Mouse (Mus musculus) embryo, embryonic 11.5 days (tissue): ENCODE measurements around the gene Plcb2.

Experiments used
- DNase-seq: peaks from one replicate; pipeline ENCODE4 v3.0.0-alpha.2; 2012; ENCODE audit warnings: low read depth, low spot score

The Plcb2 gene

GRCm38 (mm10) chr2:118685088-118685487 lies 43.1 kb downstream of the Plcb2 start:
- no peak for DNase-seq

GRCm38 (mm10) chr2:118682544-118683260 lies 45.5 kb downstream of the Plcb2 start:
- no peak for DNase-seq

GRCm38 (mm10) chr2:118680926-118681325 lies 47.3 kb downstream of the Plcb2 start:
- DNase-seq: no peak

GRCm38 (mm10) chr2:118679577-118679976 lies 48.7 kb downstream of the Plcb2 start:
- no peak for DNase-seq

GRCm38 (mm10) chr2:118677817-118678216 lies 50.4 kb downstream of the Plcb2 start:
- DNase-seq: no peak

GRCm38 (mm10) chr2:118676839-118677741 lies 51.1 kb downstream of the Plcb2 start:
- no peak for DNase-seq

- no peak for DNase-seq
Measured at GRCm38 (mm10) chr2:118674500-118674899, 53.7 kb downstream of the Plcb2 start.

- DNase-seq: no peak
Measured at GRCm38 (mm10) chr2:118673686-118674465, 54.4 kb downstream of the Plcb2 start.

GRCm38 (mm10) chr2:118671728-118672127 lies 56.5 kb downstream of the Plcb2 start:
- no peak for DNase-seq

GRCm38 (mm10) chr2:118669785-118670184 lies 58.5 kb downstream of the Plcb2 start:
- no peak for DNase-seq

GRCm38 (mm10) chr2:118669245-118669644 lies 59.0 kb downstream of the Plcb2 start:
- no peak for DNase-seq

- DNase-seq: no peak
Measured at GRCm38 (mm10) chr2:118667181-118667580, 61.1 kb downstream of the Plcb2 start.

GRCm38 (mm10) chr2:118665616-118666015 lies 62.6 kb downstream of the Plcb2 start:
- DNase-seq: no peak

GRCm38 (mm10) chr2:118664975-118665516 lies 63.2 kb downstream of the Plcb2 start:
- no peak for DNase-seq

- DNase-seq: no peak
Measured at GRCm38 (mm10) chr2:118663804-118664766, 64.2 kb downstream of the Plcb2 start.

GRCm38 (mm10) chr2:118662902-118663803 lies 65.1 kb downstream of the Plcb2 start, which contains the start of gene Pak6:
Gene Pak6 (plus strand): TSS chr2:118663303.
- DNase-seq: no peak

GRCm38 (mm10) chr2:118661891-118662290 lies 66.3 kb downstream of the Plcb2 start:
- DNase-seq: no peak

- peak; percentile 55 for DNase-seq
Measured at GRCm38 (mm10) chr2:118659998-118660452, 68.2 kb downstream of the Plcb2 start.

GRCm38 (mm10) chr2:118659493-118659892 lies 68.7 kb downstream of the Plcb2 start:
- DNase-seq: no peak
